Mouse (Mus musculus) G1E (cell line): ENCODE measurements around the gene 9030025P20Rik.
"Not testable (repeated sequence)": the region's sequence is repeated elsewhere in the genome, so short reads cannot be mapped to it uniquely, and the experiment has no call there.

Experiments
- CTCF ChIP-seq: IDR thresholded peaks from 2 replicates; pipeline ENCODE4 v1.5.1; 2012; ENCODE audit warnings: low read depth, low read length, inconsistent platforms, mixed read lengths
- GATA1 ChIP-seq: IDR thresholded peaks from 2 replicates; pipeline ENCODE4 v1.6.1; 2012; ENCODE audit warnings: borderline replicate concordance, low read length, inconsistent platforms, mixed read lengths
- TAL1 ChIP-seq: conservative IDR thresholded peaks from 2 replicates; pipeline ENCODE4 v1.6.1; 2012; ENCODE audit warnings: low read depth, low read length, inconsistent platforms, mixed read lengths

DNA sequence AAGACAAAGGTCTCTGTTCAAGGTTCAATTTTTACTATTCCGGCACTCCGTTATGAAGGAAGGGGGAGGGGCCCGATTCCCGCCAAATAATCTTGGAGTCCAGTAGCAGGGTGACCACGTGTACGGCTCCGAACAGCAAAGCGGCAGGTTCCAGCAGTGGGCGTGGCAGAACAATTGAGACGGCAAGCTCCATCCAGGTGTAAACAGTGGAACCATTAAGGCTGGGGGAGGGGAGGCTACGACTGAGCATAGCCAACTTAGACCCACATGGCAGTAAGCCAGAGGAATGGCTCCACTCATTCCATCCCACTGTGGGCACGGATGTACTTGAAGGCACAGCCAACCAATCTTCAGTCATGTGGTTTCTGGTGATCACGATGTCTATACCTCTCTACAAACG, 43.0 kb upstream of the 9030025P20Rik start:
- TF ChIP-seq CTCF, GATA1, TAL1: not testable (repeated sequence)
